33 mouse cellular contexts compared by ENCODE assay signal in genomic region chr6:149267951-149268350, GRCm38 (mm10).
"Had no signal": no experiment of that assay in that cellular context is flagged by ENCODE, and none has a peak within 500 bp of the region (broad histone marks: within the 10 kb centered on the region; RNA-seq: fewer than 3 reads in every experiment).

No protein-coding gene starts in this region.

- H3K4me1 ChIP-seq: heart, embryonic 10.5 days; heart, embryonic 12.5 days; heart, embryonic 13.5 days; heart, embryonic 15.5 days; hindbrain, embryonic 10.5 days; hindbrain, embryonic 12.5 days; hindbrain, embryonic 13.5 days; hindbrain, embryonic 15.5 days; intestine, embryonic 15.5 days; kidney, embryonic 15.5 days had no signal

- H3K4me2 ChIP-seq: heart, embryonic 11.5 days; heart, embryonic 12.5 days; heart, embryonic 13.5 days; heart, embryonic 15.5 days; hindbrain, embryonic 12.5 days; hindbrain, embryonic 13.5 days; hindbrain, embryonic 14.5 days; hindbrain, embryonic 15.5 days; intestine, embryonic 15.5 days; kidney, embryonic 15.5 days had no signal

- H3K9me3 ChIP-seq: heart, embryonic 10.5 days; heart, embryonic 13.5 days; heart, embryonic 15.5 days; hindbrain, embryonic 10.5 days; hindbrain, embryonic 13.5 days; hindbrain, embryonic 15.5 days; intestine, embryonic 15.5 days; kidney, embryonic 15.5 days had no signal

- H3K36me3 ChIP-seq: heart, embryonic 10.5 days; heart, embryonic 12.5 days; heart, embryonic 13.5 days; heart, embryonic 15.5 days; hindbrain, embryonic 10.5 days; hindbrain, embryonic 12.5 days; hindbrain, embryonic 13.5 days; hindbrain, embryonic 15.5 days; intestine, embryonic 15.5 days; kidney, embryonic 15.5 days had no signal

- DNase-seq: heart, postnatal 10 days; heart, postnatal 14 days; heart, postnatal 36 days; heart, postnatal 4 days; kidney, adult 11 months; kidney, adult 18-20 months; kidney, adult 2 months; kidney, adult 8-10 months; kidney, postnatal 10 days; kidney, postnatal 14 days; kidney, postnatal 25 days; kidney, postnatal 36 days; kidney, postnatal 4 days; layer of hippocampus, adult 9-11 months; layer of hippocampus, postnatal 36 days had no signal

- ATAC-seq: hindbrain, embryonic 16.5 days; hindbrain, postnatal 0 days; inflammation-experienced regulatory T-cells, adult 6 months; intestine, embryonic 15.5 days had no signal

- H3K27me3 ChIP-seq: heart, embryonic 12.5 days; heart, embryonic 13.5 days; heart, embryonic 15.5 days; hindbrain, embryonic 12.5 days; hindbrain, embryonic 13.5 days; hindbrain, embryonic 15.5 days; intestine, embryonic 15.5 days; kidney, embryonic 15.5 days had no signal

- H3K27ac ChIP-seq: heart, embryonic 10.5 days; heart, embryonic 13.5 days; heart, embryonic 15.5 days; hindbrain, embryonic 10.5 days; hindbrain, embryonic 12.5 days; hindbrain, embryonic 13.5 days; hindbrain, embryonic 14.5 days; hindbrain, embryonic 15.5 days; hindbrain, postnatal 0 days; intestine, embryonic 15.5 days; kidney, embryonic 15.5 days; kidney, postnatal 0 days; layer of hippocampus, adult 2 months; left cerebral cortex, adult 2 months had no signal

- H3K4me3 ChIP-seq: heart, embryonic 10.5 days; heart, embryonic 12.5 days; heart, embryonic 13.5 days; heart, embryonic 15.5 days; hindbrain, embryonic 10.5 days; hindbrain, embryonic 12.5 days; hindbrain, embryonic 13.5 days; hindbrain, embryonic 15.5 days; intestine, embryonic 15.5 days; kidney, embryonic 15.5 days; layer of hippocampus, adult 2 months; left cerebral cortex, adult 2 months had no signal

- H3K9ac ChIP-seq: heart, embryonic 12.5 days; heart, embryonic 13.5 days; heart, embryonic 15.5 days; hindbrain, embryonic 12.5 days; hindbrain, embryonic 13.5 days; hindbrain, embryonic 14.5 days; hindbrain, embryonic 15.5 days; intestine, embryonic 15.5 days; kidney, embryonic 15.5 days had no signal
